Mouse (Mus musculus) limb, embryonic 14.5 days (tissue): ENCODE data around the gene Neu1. TPM values are rescaled to one million over a fixed set of nuclear protein-coding genes. Genes with fewer than 3 reads are reported as not detected.

ENCODE experiments used
- ATAC-seq: fragments of 200-750 bp; cut with Nextera tagmentation; 2 replicates; pipeline ENCODE4 v1.8.0; 2017; ENCODE audit warnings: low read depth, moderate number of reproducible peaks, moderate TSS enrichment; ENCODE audit not compliant: low FRiP score
- DNase-seq: peaks from one replicate; pipeline ENCODE4 v3.0.0-alpha.2; 2015; ENCODE audit warnings: low spot score
- H3K27ac ChIP-seq: fragments of 300-500 bp; sonication (generic); replicated peaks from 2 replicates; pipeline ENCODE4 v1.5.1; 2014; ENCODE audit warnings: low read depth, mild to moderate bottlenecking, low read length, moderate library complexity, mixed read lengths
- H3K27me3 ChIP-seq: fragments of 300-500 bp; sonication (generic); 2 replicates; pipeline ENCODE4 v1.6.1; 2014; ENCODE audit warnings: low read length, mixed read lengths; ENCODE audit not compliant: control insufficient read depth, insufficient read depth
- H3K36me3 ChIP-seq: fragments of 300-500 bp; sonication (generic); 2 replicates; pipeline ENCODE4 v1.6.1; 2014; ENCODE audit warnings: mild to moderate bottlenecking, low read length, moderate library complexity, mixed read lengths; ENCODE audit not compliant: control insufficient read depth, insufficient read depth
- H3K4me1 ChIP-seq: fragments of 300-500 bp; sonication (generic); 2 replicates; pipeline ENCODE4 v1.6.1; 2014; ENCODE audit warnings: antibody characterized with exemption, low read length, mixed read lengths; ENCODE audit not compliant: control insufficient read depth, insufficient read depth
- H3K4me2 ChIP-seq: fragments of 300-500 bp; sonication (generic); replicated peaks from 2 replicates; pipeline ENCODE4 v1.6.1; 2014; ENCODE audit warnings: low read depth, mild to moderate bottlenecking, low read length, moderate library complexity; ENCODE audit not compliant: severe bottlenecking
- H3K4me3 ChIP-seq: fragments of 300-500 bp; sonication (generic); replicated peaks from 2 replicates; pipeline ENCODE4 v1.5.1; 2014; ENCODE audit warnings: low read length
- H3K9ac ChIP-seq: fragments of 300-500 bp; sonication (generic); 2 replicates; pipeline ENCODE4 v1.6.1; 2014; ENCODE audit warnings: mild to moderate bottlenecking, low read depth, low read length, moderate library complexity; ENCODE audit not compliant: severe bottlenecking
- H3K9me3 ChIP-seq: fragments of 300-500 bp; sonication (generic); 2 replicates; pipeline ENCODE4 v1.6.1; 2016; ENCODE audit warnings: low read length; ENCODE audit not compliant: control insufficient read depth
- POLR2A ChIP-seq: fragments of 200-500 bp; IDR thresholded peaks from 2 replicates; pipeline ENCODE4 v1.8.0; 2012; ENCODE audit warnings: inconsistent platforms, mild to moderate bottlenecking, moderate library complexity, borderline replicate concordance; ENCODE audit not compliant: insufficient read depth, insufficient read length; ENCODE audit errors: extremely low read depth
- WGBS: fragments of 180-500 bp; shearing (Covaris S2); extraction: QIAGEN DNeasy Blood & Tissue Kit; methylation state at CpG from one replicate; pipeline ENCODE4 v1.1.7; 2014; 5-methylcytosine and 5-hydroxymethylcytosine counted together
- polyA plus RNA-seq, 2 experiments: library from polyadenylated mRNA; depleted of rRNA in 1 of 2; stranded (reverse) in 1 of 2; unstranded in 1 of 2; fragments of >200 nt; fragmentation: Nextera tagmentation in 1 of 2; extraction: Ambion mirVana in 1 of 2; gene quantifications; 2 replicates each; pipeline versions ENCODE4 v1.2.1 to v1.2.3; 2012 to 2014

Neu1 gene
- polyA plus RNA-seq, 2 experiments: 18.2 to 19.3 TPM

DNA sequence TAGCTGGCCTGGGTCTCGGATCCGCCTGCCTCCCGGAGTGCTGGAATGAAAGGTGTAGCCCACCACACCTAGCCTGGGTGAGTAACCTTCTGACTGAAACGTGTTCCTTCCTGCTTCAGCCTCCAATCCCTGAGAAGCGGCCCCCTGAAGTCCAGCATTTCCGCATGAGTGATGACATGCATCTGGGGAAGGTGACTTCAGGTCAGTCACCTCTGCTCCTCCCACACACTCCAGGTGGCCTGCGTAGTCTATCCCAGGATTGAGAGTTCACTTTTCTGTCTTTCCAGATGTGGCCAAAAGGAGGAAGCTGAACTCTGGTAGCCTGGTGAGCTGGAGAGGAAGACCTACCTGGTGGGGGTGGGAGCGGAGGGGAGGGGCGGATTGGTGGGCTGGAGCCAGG, 28.2 kb upstream of the Neu1 start:
- WGBS: 87% methylated on average over 9 of the region's 9 CpGs
- Histone ChIP-seq H3K4me2 (no peak overlapping the region), H3K27ac (no peak overlapping the region), H3K9ac (no peak overlapping the region), H3K4me1 (peaks cover 4% of the 10 kb centered on the region; the same call in 1 of the 2 replicates), H3K36me3 (peaks cover 63% of the 10 kb centered on the region), H3K4me3 (no peak overlapping the region), H3K27me3 (no peaks in the 10 kb centered on the region), H3K9me3 (no peaks in the 10 kb centered on the region)
- no peak for DNase-seq
- no peak for TF ChIP-seq POLR2A
- no peak for ATAC-seq

DNA sequence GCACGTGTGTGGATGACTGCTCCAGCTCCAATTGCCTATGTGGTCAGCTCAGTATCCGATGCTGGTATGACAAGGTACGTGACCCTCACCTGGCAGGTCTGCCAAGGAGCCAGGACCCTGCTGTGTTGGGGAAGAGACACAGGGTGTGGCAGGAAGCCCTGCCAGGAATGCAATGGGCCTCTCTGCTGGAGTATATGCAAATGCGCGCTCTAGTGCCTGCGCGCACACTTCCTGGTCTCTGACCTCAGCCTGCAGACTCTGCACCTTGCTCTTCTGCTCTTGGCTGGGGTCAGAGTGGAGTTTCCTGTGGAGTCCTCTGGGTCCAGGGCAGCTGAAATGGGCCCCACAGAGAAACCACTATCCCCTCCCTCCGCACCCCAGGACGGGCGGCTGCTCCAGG, 20.1 kb upstream of the Neu1 start:
- peaks cover 81% of the 10 kb centered on the region for H3K36me3 ChIP-seq
- no peak overlapping the region for H3K27ac ChIP-seq
- no peak overlapping the region for H3K9ac ChIP-seq
- H3K4me3 ChIP-seq: no peak overlapping the region
- H3K9me3 ChIP-seq: no peaks in the 10 kb centered on the region
- DNase-seq: no peak
- no peaks in the 10 kb centered on the region for H3K27me3 ChIP-seq
- ATAC-seq: no peak
- WGBS: 83% methylated on average over 10 of the region's 10 CpGs
- no peaks in the 10 kb centered on the region; the same call in 1 of the 2 replicates for H3K4me1 ChIP-seq
- no peak overlapping the region for H3K4me2 ChIP-seq
- no peak for TF ChIP-seq POLR2A

DNA sequence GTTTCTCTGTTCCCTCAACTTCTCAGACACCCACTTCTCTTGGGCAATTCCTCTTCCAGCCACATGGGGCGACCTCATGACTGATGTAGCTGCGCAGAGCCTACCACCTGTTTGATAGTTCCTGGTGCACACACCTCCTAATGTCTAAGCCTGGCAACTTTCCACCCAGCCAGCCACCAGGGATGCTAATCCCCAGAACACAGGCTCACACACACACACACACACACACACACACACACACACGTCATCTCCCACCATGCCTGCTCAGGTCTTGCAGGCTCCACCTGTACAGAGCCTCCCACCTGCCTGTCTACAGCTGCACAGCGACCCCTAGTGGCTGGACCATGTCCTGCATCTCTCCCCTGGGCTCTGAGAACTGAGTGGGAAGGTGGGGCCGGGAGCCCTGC, 19.1 kb upstream of the Neu1 start:
- no peaks in the 10 kb centered on the region for H3K9me3 ChIP-seq
- peaks cover 71% of the 10 kb centered on the region for H3K36me3 ChIP-seq
- TF ChIP-seq POLR2A: no peak
- DNase-seq: peak; percentile 32
- no peak overlapping the region for H3K27ac ChIP-seq
- 43% methylated on average over 5 of the region's 5 CpGs for WGBS
- H3K27me3 ChIP-seq: no peaks in the 10 kb centered on the region
- H3K9ac ChIP-seq: no peak overlapping the region
- peak; percentile 32; the same call in 1 of the 2 replicates for ATAC-seq
- no peak overlapping the region for H3K4me2 ChIP-seq
- no peak overlapping the region for H3K4me3 ChIP-seq
- no peaks in the 10 kb centered on the region; the same call in 1 of the 2 replicates for H3K4me1 ChIP-seq

DNA sequence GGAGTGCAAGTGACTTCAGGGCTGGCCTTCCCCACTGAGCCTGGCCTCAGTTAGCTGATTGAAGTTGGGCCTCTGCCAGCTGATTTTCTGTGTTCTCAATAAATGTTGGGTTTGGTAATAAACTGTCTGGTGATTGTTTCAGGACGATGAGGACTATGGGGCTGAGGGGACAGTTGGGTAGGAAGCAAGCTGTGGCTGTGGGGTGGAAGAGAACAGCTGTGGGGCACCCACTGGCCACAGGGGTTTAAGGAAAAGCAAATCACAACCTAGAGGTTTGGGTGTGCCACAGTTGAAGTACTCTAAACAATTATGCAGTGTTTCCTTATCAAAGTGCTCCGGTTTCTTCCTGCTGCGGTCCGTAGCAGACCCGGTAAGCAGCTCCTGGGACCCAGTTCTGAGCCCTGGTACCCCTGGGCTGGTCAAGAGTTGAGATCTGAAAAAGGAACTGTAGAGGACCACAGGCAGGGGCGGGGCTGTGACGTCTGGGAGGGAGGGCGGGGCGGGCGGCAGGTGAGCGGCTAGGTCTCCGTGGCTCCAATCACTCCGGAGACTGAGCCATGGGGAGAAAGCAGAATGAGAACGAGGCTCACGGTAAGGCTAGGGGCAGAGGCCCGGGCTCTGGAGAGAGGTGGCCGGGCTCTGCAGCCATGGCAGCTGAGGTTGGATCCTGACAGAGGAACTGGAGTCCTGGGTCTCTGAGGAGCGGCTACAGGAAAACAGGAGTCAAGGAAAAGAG, 17.0 kb upstream of the Neu1 start, which contains the start of gene Slc44a4:
TSS of gene Slc44a4 (plus strand) at position 537 of the 736 bp plus-strand sequence.
- H3K27ac ChIP-seq: no peak within 1 kb of the TSS
- no peak within 1 kb of the TSS for H3K4me2 ChIP-seq

DNA sequence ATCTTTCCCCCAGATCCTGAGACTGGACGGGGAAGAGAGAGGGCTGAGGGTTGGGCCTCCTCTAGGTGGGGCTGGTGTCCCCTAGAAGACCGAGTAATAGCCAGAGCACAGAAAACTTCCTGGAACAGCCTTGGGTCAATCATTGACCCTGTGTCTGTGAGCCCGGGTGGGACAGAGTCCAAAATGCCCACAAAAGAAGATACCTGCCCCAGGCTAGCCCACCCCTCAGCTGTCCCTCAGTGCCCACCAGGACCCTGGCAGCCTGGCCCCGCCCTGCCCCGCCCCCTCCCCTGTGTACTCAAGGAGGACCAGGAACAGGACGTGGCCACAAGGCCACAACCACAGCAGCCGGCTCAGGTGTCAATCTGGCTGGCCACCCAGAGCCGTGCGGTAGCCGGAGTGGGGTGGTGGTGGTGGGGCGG, 15.6 kb upstream of the Neu1 start:
- Histone ChIP-seq H3K27me3 (no peaks in the 10 kb centered on the region), H3K4me2 (no peak overlapping the region), H3K4me3 (no peak overlapping the region), H3K36me3 (peaks cover 36% of the 10 kb centered on the region), H3K9me3 (no peaks in the 10 kb centered on the region), H3K4me1 (no peaks in the 10 kb centered on the region; the same call in 1 of the 2 replicates), H3K9ac (0 out of 2 replicates have a peak overlapping the region, but pooled peaks have one; percentile 25), H3K27ac (no peak overlapping the region)
- 13% methylated on average over 11 of the region's 11 CpGs for WGBS
- DNase-seq (peak; percentile 29), ATAC-seq (no peak)
- TF ChIP-seq POLR2A: no peak

More for the DNA sequence above, 17.0 kb upstream of the Neu1 start, which contains the start of gene Slc44a4:
- H3K9ac ChIP-seq: 0 out of 2 replicates have a peak within 1 kb of the TSS, but pooled peaks have one; percentile 25
- no peak within 1 kb of the TSS for H3K4me3 ChIP-seq
- H3K27me3 ChIP-seq: no peaks in the 10 kb centered on the region
- no peak for TF ChIP-seq POLR2A
- no peaks in the 10 kb centered on the region; the same call in 1 of the 2 replicates for H3K4me1 ChIP-seq
- DNase-seq: no peak
- ATAC-seq: no peak
- WGBS: 32% methylated on average over 18 of the region's 18 CpGs
- no peaks in the 10 kb centered on the region for H3K9me3 ChIP-seq
- peaks cover 50% of the 10 kb centered on the region for H3K36me3 ChIP-seq
